Mouse (Mus musculus) hindbrain, embryonic 14.5 days (tissue): Measurements from ENCODE around the gene Ephb3. TPM values are rescaled to one million over a fixed set of nuclear protein-coding genes. Genes with fewer than 3 reads are reported as not detected.

ENCODE experiments used
- ATAC-seq: fragments of 200-750 bp; cut with Nextera tagmentation; 2 replicates; pipeline ENCODE4 v1.8.0; 2017; ENCODE audit warnings: moderate number of reproducible peaks, mild to moderate bottlenecking, moderate TSS enrichment, moderate library complexity; ENCODE audit not compliant: low FRiP score
- DNase-seq: peaks from one replicate; pipeline ENCODE4 v3.0.0-alpha.2; 2015; ENCODE audit warnings: low spot score
- H3K27ac ChIP-seq: fragments of 300-500 bp; sonication (generic); 2 replicates; pipeline ENCODE4 v1.5.1; 2014; ENCODE audit warnings: mild to moderate bottlenecking, moderate library complexity
- H3K27me3 ChIP-seq: fragments of 300-500 bp; sonication (generic); 2 replicates; pipeline ENCODE4 v1.6.1; 2014; ENCODE audit warnings: mild to moderate bottlenecking, low read length, mixed read lengths; ENCODE audit not compliant: control insufficient read depth, insufficient read depth
- H3K36me3 ChIP-seq: fragments of 300-500 bp; sonication (generic); replicated peaks from 2 replicates; pipeline ENCODE4 v1.6.1; 2014; ENCODE audit not compliant: control insufficient read depth, insufficient read depth
- H3K4me1 ChIP-seq: fragments of 300-500 bp; sonication (generic); replicated peaks from 2 replicates; pipeline ENCODE4 v1.6.1; 2014; ENCODE audit warnings: antibody characterized with exemption, low read length, mixed read lengths; ENCODE audit not compliant: control insufficient read depth, insufficient read depth
- H3K4me2 ChIP-seq: fragments of 300-500 bp; sonication (generic); replicated peaks from 2 replicates; pipeline ENCODE4 v1.6.1; 2014; ENCODE audit warnings: mild to moderate bottlenecking, moderate library complexity
- H3K4me3 ChIP-seq: fragments of 300-500 bp; sonication (generic); replicated peaks from 2 replicates; pipeline ENCODE4 v1.5.1; 2014; ENCODE audit warnings: mild to moderate bottlenecking, low read length
- H3K9ac ChIP-seq: fragments of 300-500 bp; sonication (generic); 2 replicates; pipeline ENCODE4 v1.6.1; 2014
- H3K9me3 ChIP-seq: fragments of 300-500 bp; sonication (generic); 2 replicates; pipeline ENCODE4 v1.6.1; 2016; ENCODE audit warnings: low read length; ENCODE audit not compliant: control insufficient read depth
- WGBS: fragments of 180-500 bp; shearing (Covaris S2); extraction: QIAGEN DNeasy Blood & Tissue Kit; methylation state at CpG from one replicate; pipeline ENCODE4 v1.1.7; 2014; 5-methylcytosine and 5-hydroxymethylcytosine counted together
- polyA plus RNA-seq: library from polyadenylated mRNA; unstranded; fragments of >200 nt; fragmentation: Nextera tagmentation; extraction: Ambion mirVana; gene quantifications from 2 replicates; pipeline ENCODE4 v1.2.1, GENCODE M21; 2014

Gene Ephb3
- polyA plus RNA-seq, 1 experiment from 2014 or later, result 11.9 TPM

DNA sequence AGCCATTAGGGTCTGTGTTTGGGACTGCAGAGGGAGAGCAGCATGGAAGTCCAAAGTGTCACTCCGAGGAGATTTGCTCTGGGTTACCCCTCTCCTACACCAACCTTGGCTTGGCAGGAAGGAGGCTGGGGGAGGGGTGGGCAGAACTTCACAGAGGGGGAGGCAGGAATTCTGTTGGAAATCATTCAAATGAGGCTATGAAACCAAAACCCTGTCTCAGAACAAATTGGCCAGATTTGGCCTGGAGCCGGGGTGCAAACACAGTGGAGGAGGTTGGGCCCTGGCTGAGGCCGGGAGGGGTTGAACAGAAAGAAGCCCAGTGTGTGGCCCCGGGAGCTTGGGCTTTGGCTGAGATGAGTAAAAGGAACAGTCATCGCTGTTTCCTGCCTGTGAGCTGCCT, 34.2 kb downstream of the Ephb3 start:
- no peak for DNase-seq
- H3K4me2 ChIP-seq, result no peak overlapping the region
- ATAC-seq, result peak; percentile 53; the same call in 1 of the 2 replicates
- 18% methylated on average over 5 of the region's 5 CpGs for WGBS
- H3K36me3 ChIP-seq, result no peaks in the 10 kb centered on the region
- no peaks in the 10 kb centered on the region for H3K27me3 ChIP-seq
- no peak overlapping the region for H3K4me3 ChIP-seq
- H3K9ac ChIP-seq, result no peak overlapping the region
- H3K4me1 ChIP-seq, result peaks cover 20% of the 10 kb centered on the region
- H3K27ac ChIP-seq, result no peak overlapping the region
- H3K9me3 ChIP-seq, result no peaks in the 10 kb centered on the region

GRCm38 (mm10) chr16:21240547-21240946, 36.0 kb downstream of the Ephb3 start:
- no peaks in the 10 kb centered on the region for H3K36me3 ChIP-seq
- no peak overlapping the region for H3K4me3 ChIP-seq
- peaks cover 22% of the 10 kb centered on the region for H3K4me1 ChIP-seq
- H3K9ac ChIP-seq, result no peak overlapping the region
- no peak overlapping the region for H3K27ac ChIP-seq
- peaks cover 5% of the 10 kb centered on the region; the same call in 1 of the 2 replicates for H3K27me3 ChIP-seq
- no peaks in the 10 kb centered on the region for H3K9me3 ChIP-seq
- no peak for ATAC-seq
- H3K4me2 ChIP-seq, result no peak overlapping the region
- WGBS, result 68% methylated on average over 3 of the region's 3 CpGs
- no peak for DNase-seq

DNA sequence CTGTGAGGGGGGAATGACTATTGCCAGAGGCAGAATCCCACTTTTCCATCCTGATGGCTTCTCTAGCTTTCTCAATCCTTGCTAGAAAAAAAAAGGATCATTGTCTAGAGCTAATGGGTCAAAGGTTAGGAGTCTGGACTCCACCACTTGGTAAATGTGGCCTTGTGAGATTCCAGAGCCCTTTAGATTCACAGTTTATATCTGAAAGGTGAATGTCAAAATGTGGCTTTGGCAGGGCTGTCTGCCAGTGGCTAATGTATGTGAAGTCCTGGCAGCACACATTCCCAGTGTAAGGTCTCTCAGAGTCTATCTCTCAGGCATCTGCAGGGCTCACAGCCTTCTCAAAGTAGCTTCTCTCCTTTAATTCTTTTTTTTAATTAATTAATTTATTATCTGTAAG, 36.5 kb downstream of the Ephb3 start:
- Histone ChIP-seq H3K27me3 (peaks cover 5% of the 10 kb centered on the region; the same call in 1 of the 2 replicates), H3K4me1 (peaks cover 27% of the 10 kb centered on the region), H3K4me3 (no peak overlapping the region), H3K9ac (no peak overlapping the region), H3K9me3 (no peaks in the 10 kb centered on the region), H3K4me2 (no peak overlapping the region), H3K36me3 (no peaks in the 10 kb centered on the region), H3K27ac (no peak overlapping the region)
- no peak for ATAC-seq
- no peak for DNase-seq

DNA sequence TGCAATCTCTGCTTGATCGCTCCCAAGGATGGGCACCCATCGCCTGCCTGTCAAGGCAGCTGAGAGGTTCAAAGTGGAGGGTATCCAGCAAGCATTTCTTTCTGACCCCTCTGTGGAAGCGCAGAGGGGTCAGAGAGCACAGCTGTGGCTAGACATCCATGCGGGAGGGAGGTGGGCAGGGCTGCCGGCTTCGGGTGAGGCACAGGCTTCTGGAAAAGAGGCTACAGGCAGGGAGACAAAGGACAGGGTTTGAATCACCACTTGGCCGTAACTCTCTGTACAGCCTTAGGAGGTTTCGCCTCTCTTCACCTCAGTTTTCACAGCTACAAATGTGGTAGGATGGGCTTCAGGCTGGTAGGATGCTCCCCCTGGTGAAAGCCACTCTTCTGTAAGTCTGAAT, 38.4 kb downstream of the Ephb3 start:
- DNase-seq, result no peak
- Histone ChIP-seq H3K4me1 (peaks cover 41% of the 10 kb centered on the region), H3K27ac (no peak overlapping the region), H3K27me3 (peaks cover 24% of the 10 kb centered on the region), H3K4me2 (no peak overlapping the region), H3K9me3 (no peaks in the 10 kb centered on the region), H3K9ac (no peak overlapping the region), H3K36me3 (no peaks in the 10 kb centered on the region), H3K4me3 (no peak overlapping the region)
- WGBS, result 27% methylated on average over 8 of the region's 8 CpGs
- no peak for ATAC-seq

DNA sequence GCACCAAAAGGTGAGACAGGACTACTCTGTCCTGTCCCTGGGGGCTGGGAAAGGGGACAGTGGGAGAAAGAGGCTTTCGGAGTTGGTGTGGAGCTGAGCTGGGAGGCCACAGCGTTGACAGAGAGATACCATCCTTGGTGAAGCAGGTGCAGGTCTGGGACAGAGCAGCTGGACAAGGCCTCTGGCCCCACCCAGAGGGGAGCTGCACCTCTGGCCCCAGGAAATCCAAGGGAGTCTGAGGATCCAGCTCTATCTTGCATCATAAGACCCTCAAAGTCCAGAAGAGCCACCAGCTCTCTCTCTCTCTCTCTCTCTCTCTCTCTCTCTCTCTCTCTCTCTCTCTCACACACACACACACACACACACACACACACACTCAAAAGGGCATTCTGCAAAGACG, 40.2 kb downstream of the Ephb3 start:
- Histone ChIP-seq H3K4me3 (no peak overlapping the region), H3K4me1 (peaks cover 40% of the 10 kb centered on the region), H3K36me3 (no peaks in the 10 kb centered on the region), H3K9me3 (no peaks in the 10 kb centered on the region), H3K27me3 (peaks cover 40% of the 10 kb centered on the region), H3K27ac (no peak overlapping the region), H3K9ac (no peak overlapping the region), H3K4me2 (no peak overlapping the region)
- ATAC-seq (no peak), DNase-seq (no peak)
- 55% methylated on average over 3 of the region's 3 CpGs for WGBS

DNA sequence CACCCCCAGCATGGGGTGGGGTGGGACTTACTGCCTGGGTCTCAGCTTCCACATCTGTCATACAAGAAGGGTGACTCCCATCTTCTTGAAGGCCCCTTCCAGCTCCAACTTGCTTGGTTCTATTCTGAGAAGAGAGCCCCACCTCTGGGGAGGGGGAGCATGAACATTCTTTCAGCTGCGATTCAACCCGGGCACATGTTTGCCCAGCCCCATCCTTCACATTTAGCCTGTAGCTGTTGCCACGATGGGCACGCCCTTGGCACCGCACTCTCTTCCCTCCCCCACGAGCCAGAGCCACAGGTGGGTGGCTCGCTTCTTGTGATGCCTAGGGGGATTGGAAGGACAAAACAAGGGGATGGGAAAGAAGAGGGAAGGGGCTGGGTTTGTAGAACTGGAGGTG, 40.8 kb downstream of the Ephb3 start:
- Histone ChIP-seq H3K9me3 (no peaks in the 10 kb centered on the region), H3K4me2 (peak overlapping the region; percentile 92), H3K4me1 (peaks cover 35% of the 10 kb centered on the region), H3K27ac (no peak overlapping the region), H3K4me3 (no peak overlapping the region), H3K36me3 (no peaks in the 10 kb centered on the region), H3K27me3 (peaks cover 43% of the 10 kb centered on the region), H3K9ac (no peak overlapping the region)
- 15% methylated on average over 7 of the region's 7 CpGs for WGBS
- no peak for DNase-seq
- ATAC-seq, result no peak

GRCm38 (mm10) chr16:21245931-21246390, 41.4 kb downstream of the Ephb3 start:
- Histone ChIP-seq H3K4me2 (peak overlapping the region; percentile 92), H3K4me1 (peaks cover 35% of the 10 kb centered on the region), H3K9me3 (no peaks in the 10 kb centered on the region), H3K36me3 (no peaks in the 10 kb centered on the region), H3K27ac (peak overlapping the region; percentile 32; the same call in 1 of the 2 replicates), H3K4me3 (peak overlapping the region; percentile 40), H3K27me3 (peaks cover 43% of the 10 kb centered on the region), H3K9ac (peak overlapping the region; percentile 60)
- ATAC-seq (peak; percentile 74; the same call in 1 of the 2 replicates), DNase-seq (peak; percentile 82)
- under 1% methylated on average over 27 of the region's 29 CpGs for WGBS

DNA sequence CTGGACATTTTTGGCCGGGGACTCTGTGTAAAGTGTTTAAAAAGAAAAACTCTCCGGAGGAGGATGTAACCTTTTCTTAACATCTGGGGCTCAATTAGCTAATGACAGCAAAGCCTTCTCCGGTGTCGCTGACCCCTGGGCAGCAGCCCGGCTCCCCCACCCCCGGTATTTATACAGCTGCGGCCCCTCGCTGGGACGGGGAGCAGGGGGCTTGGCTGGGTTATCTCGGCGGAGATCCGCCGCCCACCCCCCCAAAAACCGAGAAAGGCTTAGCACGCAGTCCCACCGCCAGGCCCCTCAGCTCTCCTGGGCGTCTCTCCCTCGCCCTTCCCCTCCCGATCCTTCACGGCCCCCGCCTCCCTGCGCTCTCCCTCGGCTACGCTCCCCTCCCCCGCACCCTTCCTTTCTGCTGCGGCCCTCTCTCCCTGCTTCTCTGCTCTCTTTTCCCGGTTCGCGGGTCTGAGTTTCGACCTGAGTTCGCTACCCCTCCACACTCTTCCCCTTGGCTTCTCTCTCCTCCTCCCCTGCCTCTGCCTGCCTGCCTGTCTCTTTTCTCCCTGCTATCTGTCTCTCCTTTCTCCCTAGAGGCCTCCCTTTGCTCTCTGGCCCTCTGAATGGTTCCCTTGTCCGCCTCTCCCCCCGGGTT, 42.0 kb downstream of the Ephb3 start:
- Histone ChIP-seq H3K4me2 (peak overlapping the region; percentile 92), H3K4me3 (peak overlapping the region; percentile 40), H3K27ac (peak overlapping the region; percentile 32; the same call in 1 of the 2 replicates), H3K9me3 (no peaks in the 10 kb centered on the region), H3K9ac (peak overlapping the region; percentile 60), H3K27me3 (peaks cover 43% of the 10 kb centered on the region), H3K36me3 (no peaks in the 10 kb centered on the region), H3K4me1 (peaks cover 35% of the 10 kb centered on the region)
- no peak for DNase-seq
- WGBS, result under 1% methylated on average over 32 of the region's 33 CpGs
- ATAC-seq, result peak; percentile 21

DNA sequence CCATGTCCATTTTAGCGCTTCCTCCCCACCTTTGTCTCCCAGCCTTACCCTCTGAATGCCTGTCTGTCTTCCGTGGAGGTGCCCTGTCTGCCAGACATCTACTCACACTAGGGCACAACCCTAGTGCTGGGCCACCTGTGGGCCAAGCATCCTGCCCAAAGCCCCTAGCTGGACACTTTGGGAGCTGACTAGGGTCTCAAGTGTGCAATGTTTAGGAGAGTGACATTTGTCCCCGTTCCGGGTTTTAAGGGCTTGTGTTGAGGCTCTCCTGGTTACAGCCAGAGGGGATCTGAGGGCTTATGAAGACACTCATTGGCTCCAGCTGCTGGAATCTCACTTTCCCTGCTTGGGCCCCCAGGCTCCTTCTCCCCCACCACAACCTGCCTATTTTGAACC, 42.5 kb downstream of the Ephb3 start:
- H3K36me3 ChIP-seq, result no peaks in the 10 kb centered on the region
- peaks cover 43% of the 10 kb centered on the region for H3K27me3 ChIP-seq
- WGBS, result 5% methylated on average over 4 of the region's 4 CpGs
- H3K4me2 ChIP-seq, result peak overlapping the region; percentile 92
- 0 out of 2 replicates have a peak overlapping the region, but pooled peaks have one; percentile 32 for H3K27ac ChIP-seq
- no peak for DNase-seq
- H3K9me3 ChIP-seq, result no peaks in the 10 kb centered on the region
- peak overlapping the region; percentile 40; the same call in 1 of the 2 replicates for H3K4me3 ChIP-seq
- H3K9ac ChIP-seq, result 0 out of 2 replicates have a peak overlapping the region, but pooled peaks have one; percentile 60
- ATAC-seq, result no peak; the same call in 1 of the 2 replicates
- H3K4me1 ChIP-seq, result peaks cover 35% of the 10 kb centered on the region
